Mouse (Mus musculus): ENCODE results near the gene Lrrc52.

DNA sequence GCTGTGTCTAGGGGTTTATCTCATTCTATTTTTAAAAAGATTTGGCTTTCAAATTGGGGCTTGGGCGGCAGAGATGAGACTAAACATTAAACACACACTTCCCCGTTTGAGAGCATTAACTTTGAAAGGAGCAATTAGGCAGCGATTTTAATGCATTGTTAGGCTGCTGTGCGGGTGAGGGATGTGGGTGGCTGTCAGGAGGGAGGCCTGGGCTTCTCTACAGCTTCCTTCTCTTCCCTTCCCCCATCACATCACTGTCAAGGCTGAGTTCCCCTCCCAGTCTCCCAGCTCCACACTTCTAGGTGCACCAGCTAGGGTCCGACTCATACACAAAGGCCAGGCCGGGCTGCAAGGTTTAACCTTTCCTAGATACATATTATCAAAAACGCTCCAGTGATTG, 18.0 kb downstream of the Lrrc52 start:
- no peak for TF ChIP-seq CTCF (IDR thresholded peaks at IDR 0.05; ENCODE audit: low read depth, low read length)
- TF ChIP-seq POLR2A (IDR thresholded peaks at IDR 0.05; ENCODE audit: extremely low read depth, insufficient read depth, low read length) = no peak
